Mouse (Mus musculus) T-helper 17 cell (primary cell): ENCODE measurements at regions not wholly inside any gene's neighbourhood (a gene's known extent, or its start where the extent isn't known, plus 50 kb on each side); places are given as distances from the start of the nearest gene placed in this dataset.

Experiments used
- in situ Hi-C, 2 experiments: fragments of 300-600 bp; cut with MboI, MseI; formaldehyde crosslinking; loops; 1 replicate in 1 of 2; 2 replicates in 1 of 2; pipeline ENCODE4 v1.15.1; 2025; ENCODE audit warnings: high pct_unique_total_duplicates in 2 of 2

GRCm38 (mm10) chr6:73401059-73401458 is 68.4 kb downstream of the 4931417E11Rik start:
- in situ Hi-C loops, result no loop called here

GRCm38 (mm10) chr6:73389301-73389700 is 80.2 kb downstream of the 4931417E11Rik start:
- in situ Hi-C loops, result no loop called here

- in situ Hi-C loops, result no loop called here
These were observed 83.2 kb downstream of the 4931417E11Rik start for GRCm38 (mm10) chr6:73386261-73386660.

- in situ Hi-C loops, result loop anchor here in 1 of 2 experiments (10.0 kb wide), 1 partner anchor 1075 kb away; the partner anchor contains the start of gene Sftpb
These were observed 89.6 kb downstream of the 4931417E11Rik start for GRCm38 (mm10) chr6:73379825-73380224.

GRCm38 (mm10) chr6:73377884-73378283 is 91.6 kb downstream of the 4931417E11Rik start:
- in situ Hi-C loops, result loop anchor here in 1 of 2 experiments (10.0 kb wide), 1 partner anchor 1073 kb away; the partner anchor contains the start of gene Sftpb

GRCm38 (mm10) chr6:73376291-73376690 is 93.2 kb downstream of the 4931417E11Rik start:
- in situ Hi-C loops, result loop anchor here in 1 of 2 experiments (10.0 kb wide), 1 partner anchor 1071 kb away; the partner anchor contains the start of gene Sftpb

GRCm38 (mm10) chr6:73372901-73373300 is 96.6 kb downstream of the 4931417E11Rik start:
- in situ Hi-C loops, result loop anchor here in 1 of 2 experiments (10.0 kb wide), 1 partner anchor 1068 kb away; the partner anchor contains the start of gene Sftpb

GRCm38 (mm10) chr6:73371866-73372265 is 97.6 kb downstream of the 4931417E11Rik start:
- in situ Hi-C loops, result loop anchor here in 1 of 2 experiments (10.0 kb wide), 1 partner anchor 1067 kb away; the partner anchor contains the start of gene Sftpb

GRCm38 (mm10) chr6:73370901-73371300 is 98.6 kb downstream of the 4931417E11Rik start:
- in situ Hi-C loops, result loop anchor here in 1 of 2 experiments (10.0 kb wide), 1 partner anchor 1066 kb away; the partner anchor contains the start of gene Sftpb

- in situ Hi-C loops, result no loop called here
These were observed 100.7 kb downstream of the 4931417E11Rik start for GRCm38 (mm10) chr6:73368836-73369141.

GRCm38 (mm10) chr6:73368047-73368835 is 101.2 kb downstream of the 4931417E11Rik start:
- in situ Hi-C loops, result no loop called here

GRCm38 (mm10) chr6:73367616-73368015 is 101.9 kb downstream of the 4931417E11Rik start:
- in situ Hi-C loops, result no loop called here

GRCm38 (mm10) chr6:73366626-73367025 is 102.8 kb downstream of the 4931417E11Rik start:
- in situ Hi-C loops, result no loop called here

- in situ Hi-C loops, result no loop called here
These were observed 104.2 kb downstream of the 4931417E11Rik start for GRCm38 (mm10) chr6:73365306-73365705.

- in situ Hi-C loops, result no loop called here
These were observed 86.8 kb downstream of the Suclg1 start for GRCm38 (mm10) chr6:73334995-73335394.

GRCm38 (mm10) chr6:73329666-73330065 is 81.5 kb downstream of the Suclg1 start:
- in situ Hi-C loops, result no loop called here
